Mouse (Mus musculus) gastrocnemius, postnatal 36 days (tissue): ENCODE measurements around the gene Rab11fip4. TPM values are rescaled to one million over a fixed set of nuclear protein-coding genes. Genes with fewer than 3 reads are reported as not detected.

Experiments
- DNase-seq, 2 experiments: peaks; one replicate each; pipeline ENCODE4 v3.0.0; 2022
- intact Hi-C: fragments of 180-260 bp; cut with DNase I; formaldehyde crosslinking; loops from one replicate; pipeline ENCODE4 v1.15.1; 2025
- long read RNA-seq, 2 experiments: library from polyadenylated mRNA; stranded (forward); transcript quantifications; one replicate each; pipeline ENCODE4 v2.0.0; 2021
- total RNA-seq, 2 experiments: library from RNA; stranded (reverse); gene quantifications; 2 replicates each; pipeline ENCODE4 v1.2.3; 2021

The Rab11fip4 gene
- total RNA-seq: under 1 TPM; 0.44 to 0.77 TPM
- long read RNA-seq, experiment 1, partial matches to known transcripts: 0 of 1 reads
- long read RNA-seq, experiment 1, other reads (novel, unspliced or antisense): 1 of 1 reads
- long read RNA-seq, experiment 2: 0 reads

DNA sequence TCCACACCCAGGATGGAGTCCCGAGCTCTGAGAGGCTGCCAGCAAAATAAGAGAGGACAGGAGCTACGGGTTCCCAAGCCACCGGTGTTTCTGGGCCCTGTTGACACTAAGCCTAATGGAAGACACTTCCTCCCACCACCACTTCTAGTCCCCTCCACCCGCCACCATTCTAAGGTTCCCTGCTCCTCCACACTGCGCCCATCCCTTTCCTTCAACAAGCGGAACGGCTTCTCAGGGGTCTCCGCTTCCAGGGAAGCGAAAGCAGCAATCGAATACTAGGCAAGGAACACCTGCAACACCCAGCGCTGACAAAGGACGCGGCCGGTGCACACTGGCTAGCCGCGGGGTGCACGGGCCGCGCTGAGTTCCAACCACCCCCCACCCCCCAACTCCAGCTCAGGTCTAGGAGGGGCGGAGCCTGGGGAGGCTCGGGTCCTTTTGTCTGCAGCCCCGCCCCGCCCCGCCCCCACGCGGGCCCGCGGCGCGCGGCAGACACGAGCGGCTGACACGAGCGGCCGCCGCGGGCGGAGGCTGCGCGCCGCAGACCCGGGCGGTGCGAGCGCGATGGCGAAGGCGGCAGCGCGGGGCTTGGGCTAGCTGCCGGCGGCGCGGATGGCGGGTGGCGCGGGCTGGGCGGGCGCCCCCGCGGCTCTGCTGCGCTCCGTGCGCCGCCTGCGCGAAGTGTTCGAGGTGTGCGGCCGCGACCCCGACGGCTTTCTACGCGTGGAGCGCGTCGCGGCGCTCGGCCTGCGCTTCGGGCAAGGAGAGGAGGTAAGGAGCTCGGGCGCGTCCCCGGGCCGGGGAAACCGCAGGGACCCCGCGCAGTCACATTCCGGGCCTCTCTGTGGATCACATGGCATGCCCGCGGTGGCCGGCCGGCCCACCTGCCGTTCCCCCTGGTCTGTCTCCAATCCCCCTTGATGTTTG, at the start of gene Rab11fip4:
Rab11fip4 (plus strand) TSS at position 549 of the 927 bp plus-strand sequence.
- no peak for DNase-seq
- intact Hi-C loops: no loop called here

DNA sequence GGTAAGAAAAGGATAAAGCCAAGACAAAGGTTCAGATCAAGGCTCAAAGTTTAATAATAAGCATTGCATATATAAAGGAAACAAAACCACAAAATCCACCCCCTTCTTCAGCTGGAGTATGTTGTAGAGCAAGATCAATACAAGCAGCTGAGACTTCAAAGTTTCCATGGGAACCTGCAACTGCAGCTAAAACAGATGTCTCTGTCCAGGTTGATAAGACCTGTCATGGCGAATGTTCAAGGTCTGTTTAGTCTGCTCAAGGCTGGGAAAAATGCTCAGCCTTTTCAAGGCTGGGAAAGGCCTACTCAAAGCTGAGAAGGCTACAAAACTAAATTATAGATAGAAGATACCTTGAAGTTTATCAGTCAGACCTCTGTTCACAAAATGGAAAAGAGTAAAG, 38.4 kb upstream of the Rab11fip4 start:
- no peak for DNase-seq
- intact Hi-C loops: no loop called here

DNA sequence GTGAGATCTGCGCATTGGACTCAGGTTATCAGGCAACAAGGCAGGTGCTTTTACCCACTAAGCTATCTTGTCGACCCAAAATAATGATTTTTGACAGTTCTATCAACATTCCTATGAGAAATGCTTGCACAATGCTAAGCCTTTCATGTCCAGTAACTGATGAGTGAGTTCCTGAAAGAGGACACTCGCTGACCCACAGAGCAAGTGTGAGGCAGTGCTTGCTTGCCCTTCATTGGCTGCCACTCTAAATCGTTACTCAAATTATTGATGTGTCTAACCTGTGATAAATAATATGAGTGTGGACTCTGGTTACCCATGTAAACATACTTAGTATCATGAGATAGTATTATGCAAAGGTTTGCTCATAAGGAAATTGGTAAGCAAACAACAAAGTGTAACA, 30.5 kb upstream of the Rab11fip4 start:
- intact Hi-C loops: no loop called here
- no peak for DNase-seq

DNA sequence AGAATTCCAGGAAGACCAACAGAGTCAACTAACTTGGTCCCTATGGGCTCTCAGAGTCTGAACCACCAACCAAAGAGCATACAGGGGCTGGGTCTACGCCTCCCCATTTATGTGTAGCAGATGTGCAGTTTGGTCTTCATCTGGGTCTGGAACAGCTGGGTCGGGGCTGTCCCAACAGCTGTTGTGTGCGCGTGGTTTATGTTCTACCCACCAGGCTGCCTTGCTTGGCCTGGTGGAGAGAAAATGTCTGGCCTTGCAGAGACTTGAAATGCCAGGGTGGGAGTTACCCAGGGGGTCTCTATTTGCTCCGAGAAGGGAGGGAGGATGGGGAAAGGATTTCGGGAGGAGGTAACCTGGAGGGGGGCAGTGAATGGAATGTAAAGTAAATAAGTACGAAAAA, 27.5 kb upstream of the Rab11fip4 start:
- no peak for DNase-seq
- intact Hi-C loops: no loop called here

DNA sequence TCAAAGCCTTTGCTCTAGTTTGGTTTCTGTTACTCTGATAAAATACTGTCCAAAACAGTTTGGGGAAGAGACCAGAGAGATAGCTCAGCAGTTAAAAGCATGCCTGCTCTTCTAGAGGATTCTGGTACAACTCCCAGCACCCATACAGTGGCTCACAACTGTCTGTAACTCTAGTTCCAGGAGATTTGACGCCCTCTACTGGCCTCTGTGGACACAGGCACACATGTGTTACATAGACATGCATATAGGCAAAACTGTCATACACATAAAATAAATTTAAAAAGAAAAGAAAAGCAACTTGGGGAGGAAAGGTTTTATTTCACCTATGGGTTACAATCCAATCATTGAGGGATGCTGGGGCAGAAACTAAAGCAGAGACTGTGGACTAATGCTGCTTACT, 24.1 kb upstream of the Rab11fip4 start:
- intact Hi-C loops: no loop called here
- no peak for DNase-seq

DNA sequence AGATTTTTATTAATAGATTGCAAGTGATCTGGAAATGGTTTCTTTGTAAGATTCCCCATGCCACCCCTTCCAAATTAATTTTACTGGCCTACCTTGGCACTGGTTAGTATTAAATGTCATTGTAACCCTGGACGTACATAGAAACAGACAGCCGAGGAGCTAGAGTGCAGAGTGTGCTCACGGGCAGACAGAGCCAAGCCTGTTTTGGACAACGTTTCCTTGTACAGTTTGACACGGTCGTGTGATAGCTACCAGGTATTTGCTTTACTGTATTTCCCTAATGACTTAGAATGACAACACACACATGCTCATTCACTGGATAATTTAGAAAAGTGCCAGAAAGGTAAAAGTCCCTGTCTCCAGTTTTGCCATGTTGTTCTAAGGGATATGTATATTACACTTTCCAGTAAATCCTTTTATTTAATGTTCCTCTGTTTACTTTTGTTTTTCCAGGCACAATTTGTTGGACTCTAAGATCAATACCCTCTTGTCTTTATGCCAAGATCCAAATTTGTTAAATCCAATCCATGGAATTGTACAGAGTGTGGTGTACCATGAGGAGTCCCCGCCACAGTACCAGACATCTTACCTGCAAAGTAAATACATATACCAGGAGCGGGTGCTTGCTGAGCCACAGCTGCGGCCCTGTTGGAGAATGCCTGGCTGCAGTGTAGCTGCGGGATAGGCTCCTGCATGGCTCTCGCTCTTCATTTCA, 22.7 kb upstream of the Rab11fip4 start:
- intact Hi-C loops: no loop called here
- DNase-seq: no peak

DNA sequence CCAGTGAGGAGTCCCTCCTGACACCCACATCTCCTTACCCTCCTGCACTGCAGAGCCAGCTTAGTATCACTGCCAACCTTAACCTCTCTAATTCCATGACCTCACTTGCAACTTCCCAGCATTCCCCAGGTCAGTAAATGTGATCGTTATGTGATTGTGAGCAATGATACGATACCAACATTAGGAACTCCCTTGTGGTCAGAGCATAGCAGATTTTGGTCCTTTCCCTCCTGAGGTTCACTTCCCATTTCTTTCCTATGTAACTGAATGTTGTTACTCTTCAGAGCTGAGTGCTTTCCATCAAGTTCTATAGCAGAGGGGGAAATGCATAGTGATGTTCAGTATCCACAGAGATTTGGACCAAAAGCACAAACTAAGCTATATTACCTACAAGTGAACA, 20.7 kb upstream of the Rab11fip4 start:
- intact Hi-C loops: no loop called here
- no peak for DNase-seq

DNA sequence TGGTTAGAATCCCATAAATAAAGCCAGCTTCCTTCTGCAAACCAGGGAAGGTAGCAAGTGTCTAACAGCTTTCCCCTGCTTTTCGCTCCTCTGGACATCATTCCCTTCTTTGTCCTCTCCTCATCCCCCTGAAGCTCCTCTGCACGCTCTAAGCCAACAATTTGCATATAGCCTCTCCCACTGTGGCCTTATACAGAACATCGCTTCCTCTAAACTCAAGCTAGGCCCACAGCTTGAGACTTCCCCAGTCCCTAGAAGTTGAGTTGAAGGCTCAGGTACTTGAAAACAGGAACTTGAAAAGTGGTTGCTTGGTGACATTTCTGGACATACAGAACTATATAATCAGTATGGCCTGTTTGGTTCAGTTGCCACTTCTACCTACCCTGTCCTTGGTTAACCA, 17.2 kb upstream of the Rab11fip4 start:
- DNase-seq: no peak
- intact Hi-C loops: no loop called here

DNA sequence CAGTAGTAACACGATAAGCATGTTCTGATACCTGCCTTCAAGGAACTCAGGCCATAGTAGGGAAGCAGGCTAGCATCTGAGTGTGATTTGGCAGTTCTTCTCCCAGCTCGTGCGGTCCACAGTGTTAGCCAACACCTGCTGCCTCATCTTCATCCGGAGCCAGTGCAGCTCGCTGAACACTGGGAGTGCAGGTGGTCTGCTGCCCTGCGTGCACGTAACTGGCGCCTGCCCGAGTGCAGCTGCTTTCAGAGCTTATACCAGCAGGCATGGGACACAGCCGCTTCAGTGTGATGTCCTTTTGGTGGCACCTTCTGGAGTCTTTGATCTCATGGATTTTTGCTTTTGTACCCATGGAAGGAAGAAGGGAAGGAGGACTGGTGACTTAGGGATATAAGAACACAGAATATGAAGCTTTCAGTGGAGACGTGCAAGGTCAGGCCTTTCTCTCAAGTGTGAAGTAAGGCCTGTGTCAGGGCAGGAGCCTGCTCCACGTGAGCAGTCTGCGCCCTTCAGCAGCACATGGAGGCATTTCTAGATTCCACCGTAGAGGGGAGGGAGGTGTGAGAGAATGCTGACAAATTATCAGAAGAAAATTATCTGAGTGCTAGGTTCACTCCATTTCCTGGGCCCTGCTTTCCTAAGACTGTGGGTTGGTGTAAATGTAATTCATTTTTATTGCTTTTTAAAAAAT, 15.5 kb upstream of the Rab11fip4 start:
- intact Hi-C loops: loop anchor here (5.0 kb wide), 2 partner anchors 33 to 93 kb away; no protein-coding TSS in a partner anchor
- DNase-seq: no peak

DNA sequence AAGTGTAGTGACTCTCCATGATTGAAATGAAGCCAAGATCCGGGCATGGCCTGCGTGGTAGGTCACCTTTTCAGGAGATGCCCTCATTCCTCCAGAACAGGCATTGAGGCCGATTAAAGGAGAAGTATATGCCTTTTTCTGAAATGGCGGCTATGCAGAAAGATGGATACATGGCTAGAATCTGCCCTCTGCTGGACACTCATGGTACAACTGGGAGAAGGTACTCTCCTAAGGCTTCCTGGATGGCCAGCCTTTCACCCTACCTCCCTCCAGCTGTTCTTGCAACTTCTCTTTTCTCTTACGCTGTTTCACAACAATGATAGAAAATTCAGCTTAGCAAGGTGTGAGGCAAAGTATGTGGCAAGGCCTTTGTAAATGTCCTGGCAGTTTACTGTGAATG, 13.3 kb upstream of the Rab11fip4 start:
- intact Hi-C loops: loop anchor here (5.0 kb wide), 2 partner anchors 35 to 95 kb away; no protein-coding TSS in a partner anchor
- DNase-seq: peak; percentile 46 to 66

DNA sequence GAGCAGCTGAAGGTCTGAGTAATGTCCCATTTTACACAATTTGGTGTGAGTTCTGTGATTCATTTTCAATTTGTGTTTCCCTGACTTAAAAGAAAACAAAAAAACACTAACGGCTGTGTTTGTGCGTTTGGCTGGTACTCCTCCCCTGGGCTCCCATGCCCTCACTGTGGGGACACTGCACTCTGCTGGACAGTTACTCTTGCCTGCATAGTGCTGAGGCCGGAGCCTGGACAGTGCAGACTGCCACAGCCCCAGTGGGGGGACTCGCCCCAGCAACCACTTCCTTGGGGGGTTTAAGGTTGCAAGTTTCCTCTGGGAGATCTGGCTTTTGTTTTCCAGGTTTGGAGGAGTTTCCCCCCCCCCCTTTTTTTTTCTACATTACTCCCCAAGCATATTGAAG, 10.4 kb upstream of the Rab11fip4 start:
- DNase-seq: no peak
- intact Hi-C loops: no loop called here

DNA sequence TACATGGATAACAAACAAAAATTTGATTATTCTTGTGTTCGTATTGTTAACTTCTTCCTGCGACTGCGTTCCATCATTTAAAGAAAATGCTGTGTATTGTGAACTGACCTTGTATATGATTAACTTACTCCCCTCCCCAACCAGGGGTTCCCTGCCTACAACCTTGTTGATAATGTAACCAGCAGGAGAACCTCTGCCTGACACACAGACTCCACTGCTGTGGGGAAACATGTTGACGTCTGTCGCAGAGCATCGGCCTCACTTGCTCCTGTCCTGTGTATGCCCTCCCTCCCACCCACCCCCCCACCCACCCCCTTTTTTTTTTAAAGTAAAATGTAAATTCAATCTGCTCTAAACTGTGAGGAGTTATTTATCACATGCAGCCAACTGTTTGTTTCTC, 9.8 kb upstream of the Rab11fip4 start:
- intact Hi-C loops: no loop called here
- DNase-seq: no peak

DNA sequence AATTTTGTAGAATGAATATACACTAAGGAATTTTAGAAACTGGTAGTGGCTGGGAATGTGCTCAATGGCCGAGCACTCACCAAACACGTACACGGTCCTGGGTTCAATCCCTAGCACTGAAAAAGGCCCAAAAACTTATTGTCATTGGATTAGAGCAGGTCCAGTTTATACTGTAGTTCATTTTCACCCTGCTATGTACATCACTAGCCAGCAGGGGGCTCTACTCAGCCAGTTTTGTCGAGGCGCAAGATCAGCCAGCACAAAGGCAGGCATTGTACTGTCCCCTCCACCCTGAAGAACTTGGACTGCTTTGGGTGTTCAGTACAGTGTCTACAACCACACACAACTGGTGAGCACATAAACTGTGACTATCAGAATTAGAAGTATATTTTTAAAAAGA, 6.8 kb upstream of the Rab11fip4 start:
- intact Hi-C loops: no loop called here
- DNase-seq: peak in 1 of 2 experiments; percentile 47

DNA sequence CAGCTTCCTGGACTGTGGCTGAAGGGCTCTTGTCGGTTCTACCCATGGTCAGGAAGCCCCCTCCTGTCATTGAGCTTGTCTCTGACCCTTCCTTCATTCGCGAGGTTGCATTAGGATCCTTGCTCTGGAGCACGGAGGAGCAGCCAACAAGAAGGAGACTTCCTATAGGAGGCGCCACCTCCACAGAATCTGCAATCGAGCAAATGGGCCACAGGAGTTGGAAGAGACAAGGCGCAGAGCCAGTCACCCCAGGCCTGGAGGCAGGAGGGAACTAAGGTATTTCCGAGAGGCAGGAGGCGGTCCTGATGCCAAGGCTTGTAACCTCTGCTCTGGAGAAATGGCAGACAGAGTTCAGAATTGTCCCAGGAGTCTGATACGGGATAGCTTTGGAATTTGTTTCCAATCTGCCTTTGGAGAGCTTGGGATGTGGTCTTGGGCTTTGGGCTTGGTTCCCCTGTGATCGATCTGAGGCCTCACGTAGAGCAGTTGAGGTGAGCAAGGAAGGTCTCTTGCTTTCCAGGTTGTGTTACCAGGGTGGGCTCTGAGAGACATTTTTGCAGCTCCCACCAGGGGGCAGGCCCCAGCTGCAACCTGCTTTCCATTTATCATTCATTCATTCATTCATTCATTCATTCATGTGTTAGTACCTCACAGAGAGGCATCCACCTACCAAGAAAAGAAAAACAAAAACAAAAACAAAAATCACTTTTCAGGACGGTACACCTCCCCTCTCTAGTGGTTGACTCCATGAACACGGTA, 1.5 kb upstream of the Rab11fip4 start:
- intact Hi-C loops: no loop called here

DNA sequence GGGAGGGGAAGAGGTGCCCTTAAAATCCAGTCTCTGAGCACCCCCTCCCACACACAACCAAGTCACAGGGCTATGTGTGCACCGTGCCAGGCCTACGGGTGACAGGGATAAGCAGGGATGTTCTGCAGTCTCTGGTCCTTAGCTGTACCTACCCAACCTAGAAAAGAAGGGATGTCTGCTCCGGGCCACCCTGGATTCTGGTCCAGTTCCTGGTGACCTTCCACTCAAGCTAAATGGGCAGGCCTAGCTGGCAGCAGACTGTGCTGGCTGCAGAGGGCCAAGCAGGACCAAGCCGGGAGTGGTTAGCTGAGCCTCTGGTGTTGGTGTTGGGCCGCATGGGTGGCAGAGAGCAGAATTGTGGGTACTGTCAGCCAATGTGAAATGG, 571 bp downstream of the Rab11fip4 start:
- DNase-seq: no peak
- intact Hi-C loops: no loop called here

More for the DNA sequence above, 1.5 kb upstream of the Rab11fip4 start:
- DNase-seq: no peak

DNA sequence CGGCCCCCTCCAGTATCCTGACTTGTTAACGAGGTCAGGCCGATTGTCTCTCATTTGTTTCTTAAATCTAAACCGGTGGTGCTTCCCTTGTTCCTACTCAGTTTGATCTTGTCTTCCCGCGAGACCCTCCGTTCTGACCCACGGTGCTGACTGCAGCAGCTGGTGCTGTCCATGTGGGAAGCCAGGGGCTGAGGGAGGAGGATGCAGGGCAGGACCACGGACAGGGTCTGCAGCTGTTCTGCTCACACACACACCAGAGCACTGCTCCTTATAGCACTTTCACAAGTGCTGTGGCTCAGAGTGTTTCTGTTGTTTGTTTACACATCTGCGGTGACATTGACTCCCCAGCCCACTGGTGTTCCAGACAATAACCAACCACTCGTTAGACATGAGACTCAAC, 2.5 kb downstream of the Rab11fip4 start:
- no peak for DNase-seq
- intact Hi-C loops: no loop called here

DNA sequence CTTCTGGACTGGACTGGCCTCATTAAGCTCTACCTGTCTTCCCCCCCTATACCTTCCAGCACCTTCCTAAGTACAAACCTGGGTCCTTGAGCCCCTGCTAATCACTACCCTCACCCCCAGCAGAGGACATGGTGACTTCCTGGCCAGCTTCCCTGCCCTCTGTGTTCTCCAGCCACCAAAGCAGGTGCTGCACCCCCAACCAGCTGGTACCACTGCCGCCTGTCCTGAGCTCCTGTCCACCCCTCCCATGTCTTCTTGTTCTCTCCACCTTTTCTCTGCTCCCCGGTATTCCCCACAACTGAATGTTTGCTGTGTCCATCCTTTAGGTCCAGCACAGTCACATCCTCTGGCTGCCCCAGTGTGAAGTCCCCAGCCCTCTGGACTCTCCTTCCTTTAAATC, 19.4 kb downstream of the Rab11fip4 start:
- no peak for DNase-seq
- intact Hi-C loops: no loop called here

DNA sequence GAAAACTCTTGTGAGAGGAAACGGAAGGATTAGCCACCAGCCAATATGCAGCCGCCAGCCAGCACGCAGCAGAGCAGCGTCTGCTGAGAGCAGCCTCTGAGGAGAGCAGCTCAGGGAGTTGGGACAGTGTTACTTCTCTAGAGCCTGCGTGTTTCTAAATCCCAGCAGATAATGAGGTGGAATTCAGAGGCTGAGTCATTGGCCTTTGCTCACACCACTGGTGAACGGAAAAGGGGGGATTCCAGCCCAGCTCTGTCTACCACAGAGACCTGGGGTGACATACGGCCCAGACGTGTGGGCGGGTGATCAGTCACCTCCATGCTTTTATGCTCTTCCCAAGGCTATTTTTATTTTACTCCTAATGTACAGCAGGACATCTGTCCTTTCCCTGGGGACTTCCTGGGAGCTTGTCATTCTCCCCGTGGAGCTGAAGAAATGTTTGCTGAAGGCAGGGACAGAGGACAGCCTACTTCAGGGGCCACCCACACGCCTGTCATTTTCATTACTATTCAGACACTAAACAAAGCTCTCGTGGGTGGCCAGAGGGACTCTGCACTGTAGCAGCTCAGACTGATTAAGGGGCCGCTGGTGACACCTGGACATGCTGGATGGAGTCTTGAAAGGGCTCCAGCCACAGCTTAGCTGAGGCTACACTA, 20.1 kb downstream of the Rab11fip4 start:
- no peak for DNase-seq
- intact Hi-C loops: no loop called here

DNA sequence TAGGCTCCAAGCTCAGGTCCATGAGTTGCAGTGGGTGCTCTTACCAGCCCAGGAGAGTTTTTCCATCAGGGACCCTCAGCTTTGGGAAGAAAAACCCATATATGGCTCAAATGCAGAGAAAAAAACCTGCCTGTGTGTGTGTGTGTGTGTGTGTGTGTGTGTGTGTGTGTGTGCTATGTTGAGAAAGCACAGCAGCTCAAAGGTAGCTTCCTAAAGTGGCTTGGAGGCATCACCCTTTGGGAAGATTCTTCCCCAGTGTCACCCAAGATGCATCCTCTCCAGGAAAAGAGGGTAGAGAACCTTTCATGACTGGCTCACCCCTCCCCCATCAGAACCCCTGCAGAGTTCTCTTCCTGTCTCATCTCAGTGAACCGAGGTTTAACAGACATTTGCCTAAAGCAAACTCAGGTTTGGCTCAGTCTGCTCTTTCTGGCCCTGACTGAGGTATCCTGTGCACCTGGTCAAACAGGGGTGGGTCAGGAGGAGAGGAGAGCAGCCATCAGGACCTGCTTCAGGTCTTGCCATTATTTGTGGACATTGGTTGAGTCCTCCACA, 21.1 kb downstream of the Rab11fip4 start:
- intact Hi-C loops: no loop called here
- no peak for DNase-seq
